Mouse (Mus musculus) heart, adult 2 months (tissue): ENCODE measurements around the gene Scfd2.

Experiments used
- CTCF ChIP-seq: fragments of 200-600 bp; IDR thresholded peaks from 2 replicates; pipeline ENCODE4 v1.8.1; 2022; ENCODE audit warnings: antibody characterized with exemption, mild to moderate bottlenecking, moderate library complexity
- EP300 ChIP-seq: fragments of 200-500 bp; IDR thresholded peaks from 2 replicates; pipeline ENCODE4 v1.6.1; 2011; ENCODE audit warnings: low read depth, low read length, control low read depth; ENCODE audit not compliant: insufficient read depth
- POLR2A ChIP-seq: fragments of 200-500 bp; IDR thresholded peaks from 2 replicates; pipeline ENCODE4 v1.6.1; 2011; ENCODE audit warnings: mild to moderate bottlenecking, low read depth, low read length, control low read depth; ENCODE audit not compliant: insufficient read depth

- TF ChIP-seq CTCF (no peak), POLR2A (no peak), EP300 (no peak)
Observed at GRCm38 (mm10) chr5:74404887-74405286, 126.7 kb downstream of the Scfd2 start.
